Mouse (Mus musculus): Measurements from ENCODE around the gene Kdm5d. TPM values are rescaled to one million over a fixed set of nuclear protein-coding genes. Genes with fewer than 3 reads are reported as not detected.
A peak's percentile ranks its signal among the peaks of the same experiment; 100 is the strongest.

Kdm5d gene
- 10 to 100 TPM in 1 of 2 experiments, under 1 TPM in 1; 0.04 to 20.7 TPM for total RNA-seq (2021)

DNA sequence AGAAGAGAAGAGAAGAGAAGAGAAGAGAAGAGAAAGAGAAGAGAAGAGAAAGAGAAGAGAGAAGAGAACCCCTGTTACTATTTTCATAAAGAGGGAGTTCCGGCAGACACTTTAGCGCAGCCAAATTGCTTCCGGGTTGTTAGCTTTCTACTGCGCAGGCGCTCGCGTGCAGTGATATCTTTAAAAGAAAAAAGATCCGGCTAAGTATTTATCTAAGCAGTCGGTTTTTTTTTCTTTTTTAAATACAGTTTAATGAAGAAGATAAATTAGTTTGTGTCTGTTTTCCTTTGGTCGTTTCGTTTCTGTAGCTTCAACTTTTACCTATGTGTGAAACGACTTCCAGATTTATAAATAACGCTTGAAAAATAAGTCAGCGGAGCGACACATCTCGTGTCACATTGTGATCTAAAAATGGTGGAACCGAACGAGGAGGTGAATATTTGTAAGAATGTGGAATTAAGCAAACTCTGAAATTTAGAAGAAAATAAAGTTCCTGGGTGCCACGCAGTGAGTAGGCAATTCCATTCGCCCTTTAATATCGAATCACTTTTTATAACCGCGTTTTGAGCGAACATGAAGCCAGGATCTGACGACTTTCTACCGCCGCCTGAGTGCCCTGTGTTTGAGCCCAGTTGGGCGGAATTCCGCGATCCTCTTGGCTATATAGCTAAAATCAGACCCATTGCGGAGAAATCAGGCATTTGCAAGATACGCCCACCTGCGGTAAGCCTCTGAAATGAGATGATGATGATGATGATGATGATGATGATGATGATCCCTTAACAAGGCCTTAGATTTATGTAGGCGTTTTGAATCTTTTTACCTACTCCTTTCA lies at the start of gene Kdm5d:
Gene Kdm5d (plus strand): TSS at position 396 of the 835 bp plus-strand sequence.
- intact Hi-C loops (cut with DNase I): no loop called here
- peak in 1 of 2 experiments; percentile 63 for DNase-seq (ENCODE audit: extremely low spot score in 1 of 2, low spot score in 2 of 2)

- intact Hi-C loops (cut with DNase I): no loop called here
- DNase-seq (ENCODE audit: extremely low spot score in 1 of 2, low spot score in 2 of 2): no peak
Observed at GRCm38 (mm10) chrY:872404-872803, 25.2 kb upstream of the Kdm5d start.

- intact Hi-C loops (cut with DNase I): no loop called here
- DNase-seq (ENCODE audit: extremely low spot score in 1 of 2, low spot score in 2 of 2): no peak
Observed at GRCm38 (mm10) chrY:872855-873549, 24.6 kb upstream of the Kdm5d start.

Small RNA genes within 50 kb of the gene (microRNA-seq; reads per million reads assigned to microRNA genes)
- gene Gm47281: not detected

Other genes starting within 250 kb of the Kdm5d start
- not detected for gene Zfy1, start 100.4 kb upstream of the Kdm5d start, total RNA-seq (2021)
- gene Uba1y, start 79.1 kb upstream of the Kdm5d start, total RNA-seq (2021): not detected
- gene Eif2s3y, start 112.8 kb downstream of the Kdm5d start, total RNA-seq (2021): 10 to 100 TPM in 1 of 2 experiments, not detected in 1; 84.0 TPM

Data from left cerebral cortex, postnatal 10 days (tissue).